12 mouse cellular contexts compared by ENCODE assay signal in the genomic region with DNA sequence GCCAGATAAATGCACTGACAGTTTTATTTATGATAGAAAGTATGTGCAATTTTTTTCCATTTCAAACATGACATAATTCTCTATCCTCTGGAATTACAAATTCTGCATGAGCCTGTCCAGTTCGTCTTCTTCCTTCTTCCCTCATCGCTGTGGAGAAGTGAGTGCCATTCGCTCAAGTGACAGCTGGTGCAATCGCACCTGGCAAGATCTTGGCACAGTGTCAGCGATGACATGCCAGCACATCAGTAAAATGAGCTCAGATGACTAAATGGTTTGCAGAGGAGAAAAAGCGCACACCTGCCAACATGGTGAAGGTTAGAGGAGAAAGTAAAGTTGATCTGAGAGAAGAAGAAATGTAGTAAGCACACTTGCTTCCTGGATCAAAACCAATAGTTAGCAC.
"Had no signal": no experiment of that assay in that cellular context is flagged by ENCODE, and none has a peak within 500 bp of the region (broad histone marks: within the 10 kb centered on the region; RNA-seq: fewer than 3 reads in every experiment).

No protein-coding gene starts in this region.

- H3K27me3 ChIP-seq: limb, embryonic 12.5 days; liver, embryonic 15.5 days; neural tube, embryonic 15.5 days had no signal

- ATAC-seq: lung, postnatal 0 days; midbrain, embryonic 16.5 days had no signal

- H3K4me2 ChIP-seq: limb, embryonic 12.5 days; liver, embryonic 11.5 days; liver, embryonic 15.5 days; neural tube, embryonic 15.5 days had no signal

- H3K4me3 ChIP-seq: limb, embryonic 12.5 days; liver, embryonic 15.5 days; neural tube, embryonic 15.5 days had no signal

- H3K27ac ChIP-seq: limb, embryonic 12.5 days; liver, embryonic 15.5 days; neural tube, embryonic 15.5 days had no signal

- DNase-seq: kidney, postnatal 25 days; lung, adult 2 months; lung, postnatal 36 days; right cerebral cortex, adult 18-20 months; right cerebral cortex, postnatal 25 days; thymus, postnatal 36 days had no signal

- H3K4me1 ChIP-seq: limb, embryonic 12.5 days; liver, embryonic 15.5 days; neural tube, embryonic 15.5 days had no signal

- H3K36me3 ChIP-seq: limb, embryonic 12.5 days; liver, embryonic 15.5 days; neural tube, embryonic 15.5 days had no signal

- H3K9me3 ChIP-seq: limb, embryonic 12.5 days; liver, embryonic 15.5 days; neural tube, embryonic 15.5 days had no signal

- H3K9ac ChIP-seq: limb, embryonic 12.5 days; liver, embryonic 15.5 days; neural tube, embryonic 15.5 days had no signal
